Mouse (Mus musculus) stomach, postnatal 0 days (tissue): ENCODE results near the gene Stk31. TPM values are rescaled to one million over a fixed set of nuclear protein-coding genes. Genes with fewer than 3 reads are reported as not detected.

ENCODE experiments used
- ATAC-seq: fragments of 200-750 bp; cut with Nextera tagmentation; 2 replicates; pipeline ENCODE4 v1.8.0; 2017; ENCODE audit not compliant: low FRiP score, low TSS enrichment
- DNase-seq: peaks from one replicate; pipeline ENCODE4 v3.0.0-alpha.2; 2016; ENCODE audit warnings: low spot score
- H3K27ac ChIP-seq: fragments of 300-500 bp; sonication (generic); replicated peaks from 2 replicates; pipeline ENCODE4 v1.5.1; 2014; ENCODE audit warnings: mild to moderate bottlenecking, control low read depth
- H3K27me3 ChIP-seq: fragments of 300-500 bp; sonication (generic); 2 replicates; pipeline ENCODE4 v1.6.1; 2014; ENCODE audit warnings: low read length; ENCODE audit not compliant: control insufficient read depth, insufficient read depth
- H3K36me3 ChIP-seq: fragments of 300-500 bp; sonication (generic); 2 replicates; pipeline ENCODE4 v1.6.1; 2014; ENCODE audit warnings: low read length, mixed read lengths; ENCODE audit not compliant: control insufficient read depth, insufficient read depth
- H3K4me1 ChIP-seq: fragments of 300-500 bp; sonication (generic); replicated peaks from 2 replicates; pipeline ENCODE4 v1.6.1; 2014; ENCODE audit warnings: antibody characterized with exemption; ENCODE audit not compliant: control insufficient read depth, insufficient read depth
- H3K4me2 ChIP-seq: fragments of 300-500 bp; sonication (generic); replicated peaks from 2 replicates; pipeline ENCODE4 v1.6.1; 2014; ENCODE audit warnings: low read depth, mild to moderate bottlenecking, control low read depth, moderate library complexity
- H3K4me3 ChIP-seq: fragments of 300-500 bp; sonication (generic); 2 replicates; pipeline ENCODE4 v1.5.1; 2014; ENCODE audit warnings: low read depth, low read length, control low read depth
- H3K9ac ChIP-seq: fragments of 300-500 bp; sonication (generic); 2 replicates; pipeline ENCODE4 v1.6.1; 2014; ENCODE audit warnings: mild to moderate bottlenecking, low read length, control low read depth, mixed read lengths
- H3K9me3 ChIP-seq: fragments of 300-500 bp; sonication (generic); 2 replicates; pipeline ENCODE4 v1.6.1; 2016; ENCODE audit warnings: low read length; ENCODE audit not compliant: control insufficient read depth
- CTCF ChIP-seq: IDR thresholded peaks from 2 replicates; pipeline ENCODE4 v1.5.1; 2016; ENCODE audit warnings: antibody characterized with exemption, low read depth, mild to moderate bottlenecking, moderate library complexity
- EP300 ChIP-seq: optimal IDR thresholded peaks from 2 replicates; pipeline ENCODE3; 2016; ENCODE audit warnings: antibody characterized with exemption
- WGBS: fragments of 180-500 bp; shearing (Covaris S2); extraction: QIAGEN DNeasy Blood & Tissue Kit; methylation state at CpG from one replicate; pipeline ENCODE4 v1.1.7; 2014; 5-methylcytosine and 5-hydroxymethylcytosine counted together
- polyA plus RNA-seq: library from polyadenylated mRNA; unstranded; fragments of >200 nt; fragmentation: Nextera tagmentation; extraction: Ambion mirVana; gene quantifications from 2 replicates; pipeline ENCODE4 v1.2.1, GENCODE M21; 2015

Gene Stk31
- polyA plus RNA-seq, result not detected in 2 replicates

- no peak within 1 kb of the TSS for H3K4me2 ChIP-seq
- H3K9me3 ChIP-seq, result no peaks in the 10 kb centered on the region
- H3K36me3 ChIP-seq, result no peaks in the 10 kb centered on the region
- no peak within 1 kb of the TSS for H3K27ac ChIP-seq
- no peak for DNase-seq
- no peak for ATAC-seq
- no peak within 1 kb of the TSS for H3K9ac ChIP-seq
- no peaks in the 10 kb centered on the region for H3K27me3 ChIP-seq
- no peak within 1 kb of the TSS for H3K4me3 ChIP-seq
- WGBS, result 82% methylated on average over 34 of the region's 34 CpGs
- H3K4me1 ChIP-seq, result no peaks in the 10 kb centered on the region
- TF ChIP-seq EP300 (no peak), CTCF (no peak)
Observed at GRCm38 (mm10) chr6:49395316-49395715, at the start of gene Stk31. Stk31 (plus strand) TSS chr6:49395604.

GRCm38 (mm10) chr6:49349826-49350225 lies 45.6 kb upstream of the Stk31 start:
- no peak overlapping the region for H3K27ac ChIP-seq
- DNase-seq (no peak), ATAC-seq (no peak)
- H3K9me3 ChIP-seq, result no peaks in the 10 kb centered on the region
- TF ChIP-seq EP300 (no peak), CTCF (no peak)
- no peaks in the 10 kb centered on the region for H3K4me1 ChIP-seq
- H3K27me3 ChIP-seq, result no peaks in the 10 kb centered on the region
- no peak overlapping the region for H3K4me3 ChIP-seq
- no peak overlapping the region for H3K4me2 ChIP-seq
- 83% methylated on average over 7 of the region's 7 CpGs for WGBS
- no peak overlapping the region for H3K9ac ChIP-seq
- no peaks in the 10 kb centered on the region for H3K36me3 ChIP-seq

- 77% methylated on average over 3 of the region's 3 CpGs for WGBS
- no peaks in the 10 kb centered on the region for H3K27me3 ChIP-seq
- TF ChIP-seq CTCF (no peak), EP300 (no peak)
- DNase-seq, result no peak
- no peak overlapping the region for H3K27ac ChIP-seq
- H3K36me3 ChIP-seq, result no peaks in the 10 kb centered on the region
- H3K4me1 ChIP-seq, result no peaks in the 10 kb centered on the region
- H3K4me2 ChIP-seq, result no peak overlapping the region
- no peak overlapping the region for H3K4me3 ChIP-seq
- no peak for ATAC-seq
- no peaks in the 10 kb centered on the region for H3K9me3 ChIP-seq
- no peak overlapping the region for H3K9ac ChIP-seq
Observed at GRCm38 (mm10) chr6:49354613-49355012, 40.8 kb upstream of the Stk31 start.

- Histone ChIP-seq H3K9ac (no peak overlapping the region), H3K4me3 (no peak overlapping the region), H3K4me1 (no peaks in the 10 kb centered on the region), H3K4me2 (no peak overlapping the region), H3K36me3 (no peaks in the 10 kb centered on the region), H3K27me3 (no peaks in the 10 kb centered on the region), H3K27ac (no peak overlapping the region), H3K9me3 (no peaks in the 10 kb centered on the region)
- WGBS, result 73% methylated on average over 4 of the region's 4 CpGs
- no peak for DNase-seq
- TF ChIP-seq CTCF, result peak; percentile 50
- TF ChIP-seq EP300, result no peak
- ATAC-seq, result no peak
Observed at GRCm38 (mm10) chr6:49355171-49355570, 40.2 kb upstream of the Stk31 start.

GRCm38 (mm10) chr6:49360420-49360819 lies 35.0 kb upstream of the Stk31 start:
- no peak overlapping the region for H3K4me2 ChIP-seq
- no peak overlapping the region for H3K4me3 ChIP-seq
- no peaks in the 10 kb centered on the region for H3K27me3 ChIP-seq
- no peak for DNase-seq
- no peaks in the 10 kb centered on the region for H3K4me1 ChIP-seq
- peak; percentile 47 for TF ChIP-seq CTCF
- TF ChIP-seq EP300, result no peak
- no peak overlapping the region for H3K27ac ChIP-seq
- H3K9me3 ChIP-seq, result no peaks in the 10 kb centered on the region
- H3K9ac ChIP-seq, result no peak overlapping the region
- ATAC-seq, result no peak
- no peaks in the 10 kb centered on the region for H3K36me3 ChIP-seq

- Histone ChIP-seq H3K27ac (peak within 1 kb of the TSS; percentile 88), H3K9me3 (no peaks in the 10 kb centered on the region), H3K4me3 (peak within 1 kb of the TSS; percentile 61), H3K4me2 (peak within 1 kb of the TSS; percentile 74), H3K36me3 (no peaks in the 10 kb centered on the region), H3K27me3 (no peaks in the 10 kb centered on the region), H3K4me1 (no peaks in the 10 kb centered on the region), H3K9ac (peak within 1 kb of the TSS; percentile 70)
- TF ChIP-seq EP300 (no peak), CTCF (peak; percentile 65)
- ATAC-seq, result peak; percentile 99
- peak; percentile 98 for DNase-seq
- WGBS, result 5% methylated on average over 44 of the region's 49 CpGs
Observed at GRCm38 (mm10) chr6:49367159-49368054, 28.0 kb upstream of the Stk31 start, which contains the start of gene Fam221a. Fam221a (plus strand) TSS chr6:49367739.
